Comparison of ENCODE assay signal across 8 mouse cellular contexts in genomic region chr2:153290938-153291928, GRCm38 (mm10). TPM values are rescaled to one million over a fixed set of nuclear protein-coding genes. Genes with fewer than 3 reads are reported as not detected.
DNase-seq lines count a peak whose midpoint lies in the region; ATAC-seq and TF ChIP-seq lines count a peak whose summit lies in the region.

Kif3b (plus strand) TSS chr2:153291413.

- H3K9ac ChIP-seq in MEL (ENCODE audit: control insufficient read depth, low read depth, low read length, poor library complexity, severe bottlenecking) = peak within 1 kb of the TSS; percentile 79
- H3K9ac ChIP-seq in lung, embryonic 16.5 days (ENCODE audit: low read length) = peak within 1 kb of the TSS; percentile 89

- H3K4me3 ChIP-seq in MEL (ENCODE audit: control insufficient read depth in 1 of 2, insufficient read depth in 1 of 2, low read depth in 2 of 2, low read length in 2 of 2) = peak within 1 kb of the TSS; percentile 69 to 83
- peak within 1 kb of the TSS; percentile 74 for H3K4me3 ChIP-seq in cerebellum, adult 2 months (replicated peaks; ENCODE audit: insufficient read depth, low read depth, low read length)
- peak within 1 kb of the TSS; percentile 93 for H3K4me3 ChIP-seq in lung, embryonic 16.5 days (ENCODE audit: low read length)

- no peaks in the 10 kb centered on the region for H3K27me3 ChIP-seq in MEL (ENCODE audit: control insufficient read depth in 1 of 2, insufficient read depth in 2 of 2, low read length in 2 of 2)
- H3K27me3 ChIP-seq in cerebellum, adult 2 months (ENCODE audit: control insufficient read depth, insufficient read depth, low read length) = no peaks in the 10 kb centered on the region
- no peaks in the 10 kb centered on the region for H3K27me3 ChIP-seq in lung, embryonic 16.5 days (ENCODE audit: control insufficient read depth, insufficient read depth, low read depth, low read length)

- peak within 1 kb of the TSS; percentile 69 for H3K27ac ChIP-seq in MEL (ENCODE audit: control insufficient read depth, low read depth, low read length)
- H3K27ac ChIP-seq in cerebellum, adult 2 months (ENCODE audit: insufficient read depth, low read length) = peak within 1 kb of the TSS; percentile 16
- no peak within 1 kb of the TSS for H3K27ac ChIP-seq in lung, embryonic 16.5 days (ENCODE audit: low read length)

- no peak for TF ChIP-seq RAD21 in MEL (IDR thresholded peaks at IDR 0.05; ENCODE audit: low read depth, low read length)

- no peak for TF ChIP-seq CTCF in MEL (IDR thresholded peaks at IDR 0.05 in 2 of 3, conservative IDR thresholded peaks at IDR 0.05 in 1 of 3; ENCODE audit: control insufficient read depth in 1 of 3, insufficient read depth in 1 of 3, low read depth in 2 of 3, low read length in 3 of 3, poor library complexity in 1 of 3, severe bottlenecking in 1 of 3)
- TF ChIP-seq CTCF in cerebellum, adult 2 months (IDR thresholded peaks at IDR 0.05; ENCODE audit: borderline replicate concordance, insufficient read depth, low read depth, low read length) = no peak

- TF ChIP-seq POLR2A in MEL (IDR thresholded peaks at IDR 0.05; ENCODE audit: control insufficient read depth in 1 of 2, insufficient read depth in 1 of 2, low read depth in 1 of 2, low read length in 2 of 2, poor library complexity in 1 of 2) = peak in 1 of 2 experiments; percentile 60; a peak in 1 of 4 replicates
- TF ChIP-seq POLR2A in cerebellum, adult 2 months (IDR thresholded peaks at IDR 0.05; ENCODE audit: borderline replicate concordance, insufficient read depth, low read length) = peak; percentile 45; the same call in 1 of the 2 replicates

- H3K79me2 ChIP-seq in MEL (ENCODE audit: control insufficient read depth, insufficient read depth, low read length, poor library complexity) = peaks cover 24% of the 10 kb centered on the region

- peaks cover 0 to 34% of the 10 kb centered on the region in 2 experiments for H3K4me1 ChIP-seq in MEL (ENCODE audit: control insufficient read depth in 1 of 2, insufficient read depth in 2 of 2, low read length in 2 of 2)
- peaks cover 4% of the 10 kb centered on the region for H3K4me1 ChIP-seq in cerebellum, adult 2 months (ENCODE audit: control insufficient read depth, insufficient read depth, low read length)
- peaks cover 12% of the 10 kb centered on the region for H3K4me1 ChIP-seq in lung, embryonic 16.5 days (replicated peaks; ENCODE audit: control insufficient read depth, insufficient read depth, low read length)

- peak within 1 kb of the TSS; percentile 89 for H3K4me2 ChIP-seq in lung, embryonic 16.5 days (ENCODE audit: low read depth, low read length)

- ATAC-seq in hematopoietic stem cell, adult 5-6 weeks (replicated peaks in 1 of 2; ENCODE audit: insufficient read depth in 1 of 2, low FRiP score in 2 of 2, low TSS enrichment in 1 of 2, low read depth in 1 of 2, poor library complexity in 2 of 2, severe bottlenecking in 2 of 2) = peak; percentile 88 to 90
- peak; percentile 96 for ATAC-seq in lung, embryonic 16.5 days (ENCODE audit: low read depth)

- under 1% methylated on average over 63 of the region's 63 CpGs for whole genome bisulfite sequencing in cerebellum, adult 2 months
- under 1% methylated on average over 63 of the region's 63 CpGs for WGBS in lung, embryonic 16.5 days

- H3K36me3 ChIP-seq in MEL (ENCODE audit: control insufficient read depth in 1 of 2, insufficient read depth in 2 of 2, low read length in 2 of 2) = peaks cover 0 to 8% of the 10 kb centered on the region in 2 experiments; a peak in 2 of 4 replicates
- no peaks in the 10 kb centered on the region for H3K36me3 ChIP-seq in lung, embryonic 16.5 days (ENCODE audit: control insufficient read depth, insufficient read depth, low read length)

- TF ChIP-seq EP300 in MEL (IDR thresholded peaks at IDR 0.05; ENCODE audit: low read depth in 1 of 2, low read length in 2 of 2) = peak in 1 of 2 experiments; percentile 20; a peak in 2 of 4 replicates

- peak; percentile 94 for DNase-seq in MEL (ENCODE audit: low read depth, low spot score)
- peak; percentile 85 to 86 for DNase-seq in cerebellum, adult 2 months
- peak; percentile 86 for DNase-seq in forelimb bud, embryonic 11.5 days (ENCODE audit: low read depth, low spot score)
- DNase-seq in layer of hippocampus, adult 9-10 months (ENCODE audit: low spot score) = peak; percentile 59
- peak; percentile 75 for DNase-seq in ovary, postnatal 10 days (ENCODE audit: low spot score)
- peak; percentile 88 for DNase-seq in thymus, postnatal 10 days (ENCODE audit: low spot score in 2 of 2)

- H3K9me3 ChIP-seq in MEL (replicated peaks; ENCODE audit: insufficient read depth, low read length) = no peaks in the 10 kb centered on the region
- H3K9me3 ChIP-seq in lung, embryonic 16.5 days (ENCODE audit: control insufficient read depth, low read length) = no peaks in the 10 kb centered on the region

TF ChIP-seq in MEL, 35 proteins besides CTCF, POLR2A, EP300 and RAD21:
- TF ChIP-seq GABPA (IDR thresholded peaks at IDR 0.05; ENCODE audit: low read depth, low read length) = no peak
- TF ChIP-seq RCOR1 (IDR thresholded peaks at IDR 0.05; ENCODE audit: low read depth, low read length) = no peak
- peak; percentile 93 for TF ChIP-seq MXI1 (IDR thresholded peaks at IDR 0.05; ENCODE audit: low read depth, low read length)
- TF ChIP-seq SIN3A (IDR thresholded peaks at IDR 0.05; ENCODE audit: low read length) = peak; percentile 100
- no peak for TF ChIP-seq TCF12 (IDR thresholded peaks at IDR 0.05; ENCODE audit: low read depth, low read length)
- TF ChIP-seq HCFC1 (IDR thresholded peaks at IDR 0.05; ENCODE audit: low read depth, low read length) = peak; percentile 92
- TF ChIP-seq POLR2AphosphoS5 (IDR thresholded peaks at IDR 0.05; ENCODE audit: borderline replicate concordance, low read depth, low read length) = no peak
- TF ChIP-seq MYC (IDR thresholded peaks at IDR 0.05; ENCODE audit: low read depth, low read length) = 0 out of 2 replicates have a peak, but pooled peaks have one; percentile 39
- peak; percentile 41; the same call in 1 of the 2 replicates for TF ChIP-seq GATA1 (IDR thresholded peaks at IDR 0.05; ENCODE audit: low read depth, low read length)
- TF ChIP-seq ZKSCAN1 (IDR thresholded peaks at IDR 0.05; ENCODE audit: low read depth, low read length) = 0 out of 2 replicates have a peak, but pooled peaks have one; percentile 22
- no peak for TF ChIP-seq NELFE (IDR thresholded peaks at IDR 0.05; ENCODE audit: low read depth, low read length)
- no peak for TF ChIP-seq USF1 (IDR thresholded peaks at IDR 0.05; ENCODE audit: low read depth, low read length)
- no peak for TF ChIP-seq CHD1 (IDR thresholded peaks at IDR 0.05; ENCODE audit: low read depth, low read length)
- TF ChIP-seq MYB (IDR thresholded peaks at IDR 0.05; ENCODE audit: low read depth, low read length) = no peak
- no peak for TF ChIP-seq SMC3 (IDR thresholded peaks at IDR 0.05; ENCODE audit: low read depth, low read length)
- no peak for TF ChIP-seq MAX (IDR thresholded peaks at IDR 0.05; ENCODE audit: low read length)
- peak; percentile 77 for TF ChIP-seq ETS1 (IDR thresholded peaks at IDR 0.05; ENCODE audit: low read depth, low read length)
- TF ChIP-seq NRF1 (IDR thresholded peaks at IDR 0.05; ENCODE audit: insufficient read depth, low read depth, low read length, poor library complexity, severe bottlenecking) = no peak
- TF ChIP-seq MAZ (IDR thresholded peaks at IDR 0.05; ENCODE audit: low read depth, low read length) = peak; percentile 17; the same call in 1 of the 2 replicates
- no peak for TF ChIP-seq MAFK (IDR thresholded peaks at IDR 0.05; ENCODE audit: borderline replicate concordance, low read depth, low read length)
- TF ChIP-seq E2F4 (IDR thresholded peaks at IDR 0.05; ENCODE audit: borderline replicate concordance, low read depth, low read length) = no peak
- TF ChIP-seq ELF1 (IDR thresholded peaks at IDR 0.05; ENCODE audit: low read depth, low read length) = peak; percentile 97
- no peak for TF ChIP-seq UBTF (IDR thresholded peaks at IDR 0.05; ENCODE audit: borderline replicate concordance, insufficient read depth, low read depth, low read length)
- TF ChIP-seq BHLHE40 (IDR thresholded peaks at IDR 0.05; ENCODE audit: borderline replicate concordance, low read depth, low read length) = no peak
- TF ChIP-seq ZC3H11A (IDR thresholded peaks at IDR 0.05; ENCODE audit: low read depth, low read length) = no peak; the same call in 1 of the 2 replicates

RNA-seq across cellular contexts. Expression of gene Kif3b, which starts in this region (rescaled TPM):
- 10.0 and 11.0 TPM in 2 replicates for total RNA-seq in MEL (2012; rRNA removed)
- polyA plus RNA-seq in MEL (2012; ENCODE audit: insufficient read depth in 1 of 2, insufficient read length in 2 of 2, low read depth in 1 of 2, low replicate concordance in 2 of 2, missing spikeins in 1 of 2) = 10 to 100 TPM; 17.9 to 34.2 TPM
- polyA plus RNA-seq in cerebellum, adult 2 months (2012; rRNA removed) = 26.0 and 27.1 TPM in 2 replicates
- 13.2 and 21.6 TPM in 2 replicates for total RNA-seq in hematopoietic stem cell, adult 5-6 weeks (2017)
- 7.1 TPM in 2 replicates for polyA plus RNA-seq in lung, embryonic 16.5 days (2015; fragmentation: Nextera tagmentation; extraction: Ambion mirVana)
